Mouse (Mus musculus) heart, embryonic 12.5 days (tissue): ENCODE results near the gene Cdkl4. TPM values are rescaled to one million over a fixed set of nuclear protein-coding genes. Genes with fewer than 3 reads are reported as not detected.

Experiments used
- ATAC-seq: fragments of 200-750 bp; cut with Nextera tagmentation; 2 replicates; pipeline ENCODE4 v1.8.0; 2017; ENCODE audit warnings: moderate TSS enrichment, moderate library complexity; ENCODE audit not compliant: insufficient number of reproducible peaks, low FRiP score
- H3K27ac ChIP-seq: fragments of 300-500 bp; sonication (generic); 2 replicates; pipeline ENCODE4 v1.5.1; 2016; ENCODE audit warnings: mild to moderate bottlenecking, moderate library complexity; ENCODE audit not compliant: poor library complexity, severe bottlenecking
- H3K27me3 ChIP-seq: fragments of 300-500 bp; sonication (generic); replicated peaks from 2 replicates; pipeline ENCODE4 v1.6.1; 2016; ENCODE audit warnings: mild to moderate bottlenecking, moderate library complexity
- H3K36me3 ChIP-seq: fragments of 300-500 bp; sonication (generic); 2 replicates; pipeline ENCODE4 v1.6.1; 2016; ENCODE audit warnings: mild to moderate bottlenecking, moderate library complexity
- H3K4me1 ChIP-seq: fragments of 300-500 bp; sonication (generic); replicated peaks from 2 replicates; pipeline ENCODE4 v1.6.1; 2016; ENCODE audit warnings: mild to moderate bottlenecking
- H3K4me2 ChIP-seq: fragments of 300-500 bp; sonication (generic); 2 replicates; pipeline ENCODE4 v1.6.1; 2016; ENCODE audit warnings: mild to moderate bottlenecking, moderate library complexity
- H3K4me3 ChIP-seq: fragments of 300-500 bp; sonication (generic); 2 replicates; pipeline ENCODE4 v1.5.1; 2016; ENCODE audit warnings: mild to moderate bottlenecking
- H3K9ac ChIP-seq: fragments of 300-500 bp; sonication (generic); 2 replicates; pipeline ENCODE4 v1.6.1; 2016; ENCODE audit warnings: mild to moderate bottlenecking, moderate library complexity
- H3K9me3 ChIP-seq: fragments of 300-500 bp; sonication (generic); replicated peaks from 2 replicates; pipeline ENCODE4 v1.6.1; 2016; ENCODE audit warnings: mild to moderate bottlenecking, moderate library complexity
- WGBS: fragments of 180-500 bp; shearing (Covaris S2); methylation state at CpG from one replicate; pipeline ENCODE4 v1.1.7; 2016; 5-methylcytosine and 5-hydroxymethylcytosine counted together
- polyA plus RNA-seq: library from polyadenylated mRNA; unstranded; fragments of >200 nt; fragmentation: Nextera tagmentation; extraction: Ambion mirVana; gene quantifications from 2 replicates; pipeline ENCODE4 v1.2.1, GENCODE M21; 2016

The Cdkl4 gene
- polyA plus RNA-seq, 1 experiment from 2014 or later, result 0.14 TPM

GRCm38 (mm10) chr17:80497183-80497601 lies 80.4 kb downstream of the Cdkl4 start:
- Histone ChIP-seq H3K4me1 (peaks cover 6% of the 10 kb centered on the region), H3K4me2 (no peak overlapping the region), H3K27ac (no peak overlapping the region), H3K27me3 (no peaks in the 10 kb centered on the region), H3K9ac (no peak overlapping the region), H3K36me3 (no peaks in the 10 kb centered on the region), H3K4me3 (no peak overlapping the region), H3K9me3 (no peaks in the 10 kb centered on the region)
- no peak for ATAC-seq
- WGBS, result 81% methylated on average over 9 of the region's 9 CpGs

- Histone ChIP-seq H3K9ac (no peak overlapping the region), H3K27me3 (no peaks in the 10 kb centered on the region), H3K4me3 (no peak overlapping the region), H3K4me2 (no peak overlapping the region), H3K36me3 (no peaks in the 10 kb centered on the region), H3K4me1 (peaks cover 6% of the 10 kb centered on the region), H3K9me3 (no peaks in the 10 kb centered on the region), H3K27ac (no peak overlapping the region)
- ATAC-seq, result no peak
- WGBS, result 83% methylated on average over 8 of the region's 8 CpGs
Observed at GRCm38 (mm10) chr17:80496607-80497170, 80.9 kb downstream of the Cdkl4 start.

- peaks cover 2% of the 10 kb centered on the region; the same call in 1 of the 2 replicates for H3K4me1 ChIP-seq
- H3K27me3 ChIP-seq, result no peaks in the 10 kb centered on the region
- H3K9me3 ChIP-seq, result no peaks in the 10 kb centered on the region
- H3K27ac ChIP-seq, result no peak overlapping the region
- ATAC-seq, result no peak
- H3K9ac ChIP-seq, result no peak overlapping the region
- H3K4me2 ChIP-seq, result no peak overlapping the region
- no peaks in the 10 kb centered on the region for H3K36me3 ChIP-seq
- 74% methylated on average over 6 of the region's 6 CpGs for WGBS
- no peak overlapping the region for H3K4me3 ChIP-seq
Observed at GRCm38 (mm10) chr17:80496185-80496584, 81.4 kb downstream of the Cdkl4 start.

- Histone ChIP-seq H3K4me1 (peaks cover 2% of the 10 kb centered on the region; the same call in 1 of the 2 replicates), H3K9me3 (no peaks in the 10 kb centered on the region), H3K4me2 (no peak overlapping the region), H3K27ac (no peak overlapping the region), H3K4me3 (no peak overlapping the region), H3K36me3 (no peaks in the 10 kb centered on the region), H3K27me3 (no peaks in the 10 kb centered on the region), H3K9ac (no peak overlapping the region)
- WGBS, result 78% methylated on average over 1 of the region's 1 CpGs
- no peak for ATAC-seq
Observed at GRCm38 (mm10) chr17:80493891-80494290, 83.7 kb downstream of the Cdkl4 start.

GRCm38 (mm10) chr17:80492811-80493210 lies 84.8 kb downstream of the Cdkl4 start:
- H3K27me3 ChIP-seq, result no peaks in the 10 kb centered on the region
- peaks cover 3% of the 10 kb centered on the region; the same call in 1 of the 2 replicates for H3K4me1 ChIP-seq
- H3K9ac ChIP-seq, result no peak overlapping the region
- no peak overlapping the region for H3K27ac ChIP-seq
- H3K4me3 ChIP-seq, result no peak overlapping the region
- WGBS, result 73% methylated on average over 4 of the region's 4 CpGs
- no peak for ATAC-seq
- H3K4me2 ChIP-seq, result no peak overlapping the region
- no peaks in the 10 kb centered on the region for H3K36me3 ChIP-seq
- H3K9me3 ChIP-seq, result no peaks in the 10 kb centered on the region

GRCm38 (mm10) chr17:80492274-80492673 lies 85.3 kb downstream of the Cdkl4 start:
- 79% methylated on average over 4 of the region's 4 CpGs for WGBS
- Histone ChIP-seq H3K27me3 (no peaks in the 10 kb centered on the region), H3K4me1 (peaks cover 3% of the 10 kb centered on the region; the same call in 1 of the 2 replicates), H3K9me3 (no peaks in the 10 kb centered on the region), H3K9ac (no peak overlapping the region), H3K36me3 (no peaks in the 10 kb centered on the region), H3K27ac (no peak overlapping the region), H3K4me3 (no peak overlapping the region), H3K4me2 (no peak overlapping the region)
- ATAC-seq, result no peak

GRCm38 (mm10) chr17:80490166-80490565 lies 87.4 kb downstream of the Cdkl4 start:
- WGBS, result 64% methylated on average over 5 of the region's 5 CpGs
- Histone ChIP-seq H3K27ac (no peak overlapping the region), H3K9me3 (no peaks in the 10 kb centered on the region), H3K27me3 (no peaks in the 10 kb centered on the region), H3K36me3 (no peaks in the 10 kb centered on the region), H3K4me3 (no peak overlapping the region), H3K9ac (no peak overlapping the region), H3K4me2 (no peak overlapping the region), H3K4me1 (peaks cover 3% of the 10 kb centered on the region; the same call in 1 of the 2 replicates)
- ATAC-seq, result no peak

GRCm38 (mm10) chr17:80488918-80489317 lies 88.7 kb downstream of the Cdkl4 start:
- Histone ChIP-seq H3K4me3 (no peak overlapping the region), H3K36me3 (no peaks in the 10 kb centered on the region), H3K4me2 (no peak overlapping the region), H3K27ac (no peak overlapping the region), H3K4me1 (peaks cover 3% of the 10 kb centered on the region; the same call in 1 of the 2 replicates), H3K9me3 (no peaks in the 10 kb centered on the region), H3K9ac (no peak overlapping the region), H3K27me3 (no peaks in the 10 kb centered on the region)
- no peak for ATAC-seq
- 54% methylated on average over 3 of the region's 3 CpGs for WGBS

GRCm38 (mm10) chr17:80485160-80485559 lies 92.5 kb downstream of the Cdkl4 start:
- Histone ChIP-seq H3K4me3 (no peak overlapping the region), H3K4me1 (peaks cover 11% of the 10 kb centered on the region), H3K9me3 (no peaks in the 10 kb centered on the region), H3K36me3 (no peaks in the 10 kb centered on the region), H3K27ac (no peak overlapping the region), H3K4me2 (no peak overlapping the region), H3K27me3 (no peaks in the 10 kb centered on the region), H3K9ac (no peak overlapping the region)
- WGBS, result 82% methylated on average over 5 of the region's 5 CpGs
- no peak for ATAC-seq

- Histone ChIP-seq H3K4me3 (peak overlapping the region; percentile 82), H3K36me3 (no peaks in the 10 kb centered on the region), H3K4me1 (peaks cover 17% of the 10 kb centered on the region), H3K27me3 (no peaks in the 10 kb centered on the region), H3K27ac (peak overlapping the region; percentile 93; the same call in 1 of the 2 replicates), H3K9me3 (no peaks in the 10 kb centered on the region), H3K9ac (peak overlapping the region; percentile 89), H3K4me2 (peak overlapping the region; percentile 67)
- WGBS, result 46% methylated on average over 7 of the region's 7 CpGs
- ATAC-seq, result no peak
Observed at GRCm38 (mm10) chr17:80480855-80481224, 96.8 kb downstream of the Cdkl4 start.

GRCm38 (mm10) chr17:80480031-80480854 lies 97.4 kb downstream of the Cdkl4 start, which contains the start of gene Sos1:
Gene Sos1, minus strand, starts transcription at chr17:80480453.
- Histone ChIP-seq H3K4me1 (peaks cover 17% of the 10 kb centered on the region), H3K4me2 (peak within 1 kb of the TSS; percentile 67), H3K4me3 (peak within 1 kb of the TSS; percentile 82), H3K36me3 (no peaks in the 10 kb centered on the region), H3K27me3 (no peaks in the 10 kb centered on the region), H3K27ac (peak within 1 kb of the TSS; percentile 93), H3K9ac (peak within 1 kb of the TSS; percentile 89), H3K9me3 (no peaks in the 10 kb centered on the region)
- WGBS, result 2% methylated on average over 82 of the region's 90 CpGs
- peak; percentile 89 for ATAC-seq
